Mouse (Mus musculus) ZHBTc4 (cell line): Measurements from ENCODE around the gene Thnsl1.

Experiments used
- DNase-seq: peaks from one replicate; pipeline ENCODE4 v3.0.0-alpha.2; 2011; ENCODE audit warnings: low read depth, low spot score

Gene Thnsl1

DNA sequence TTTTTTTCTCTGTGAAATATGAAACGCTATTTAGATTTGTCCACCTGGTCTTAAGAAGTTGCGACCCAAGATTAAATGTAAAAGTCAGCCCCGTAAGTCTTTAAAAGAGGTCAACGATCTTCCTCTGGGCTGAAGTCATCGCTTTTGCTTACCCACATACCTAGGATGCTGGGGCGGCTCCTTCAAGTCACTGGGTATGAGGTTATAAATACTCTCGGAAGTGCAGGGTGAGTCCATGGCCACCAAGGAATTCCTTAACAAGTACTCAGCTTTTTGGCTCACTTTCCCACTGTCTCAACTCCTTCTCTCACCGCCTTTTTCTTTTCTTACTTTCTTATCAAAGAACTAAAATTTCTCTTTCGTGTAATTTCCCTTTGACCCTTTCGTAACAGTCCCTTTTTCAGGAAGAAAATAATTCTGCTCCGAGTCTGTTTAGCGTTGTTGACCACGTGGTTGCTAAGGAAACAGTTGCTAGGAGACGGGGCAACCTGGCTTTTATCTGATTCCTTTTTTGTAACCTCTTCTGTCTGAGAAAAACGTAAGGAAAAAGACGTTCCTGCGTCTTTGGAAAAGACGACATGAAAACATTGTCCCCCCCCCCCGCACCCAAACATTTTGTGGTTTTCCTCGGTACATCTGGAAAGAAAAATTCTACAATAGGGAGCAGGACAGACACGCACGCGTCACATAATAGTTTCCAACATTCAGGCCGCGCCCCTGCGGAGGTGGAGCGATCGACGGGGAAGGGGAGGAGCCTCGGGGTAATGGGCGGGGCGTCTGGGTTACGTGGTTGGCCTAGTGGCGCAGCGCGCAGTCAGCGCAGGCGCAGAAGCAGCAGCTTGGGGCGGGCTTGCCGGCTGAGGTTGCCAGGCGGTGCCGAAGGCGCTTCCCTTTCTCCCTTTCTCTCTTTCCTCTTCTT, at the start of gene Thnsl1, which contains the start of gene Enkur:
Gene Thnsl1, plus strand, starts transcription at position 813 of the 919 bp plus-strand sequence.
Gene Enkur, minus strand, starts transcription at position 454 of the 919 bp plus-strand sequence.
- DNase-seq = peak; percentile 98

GRCm38 (mm10) chr2:21164296-21164695, 41.2 kb upstream of the Thnsl1 start:
- DNase-seq = no peak

DNA sequence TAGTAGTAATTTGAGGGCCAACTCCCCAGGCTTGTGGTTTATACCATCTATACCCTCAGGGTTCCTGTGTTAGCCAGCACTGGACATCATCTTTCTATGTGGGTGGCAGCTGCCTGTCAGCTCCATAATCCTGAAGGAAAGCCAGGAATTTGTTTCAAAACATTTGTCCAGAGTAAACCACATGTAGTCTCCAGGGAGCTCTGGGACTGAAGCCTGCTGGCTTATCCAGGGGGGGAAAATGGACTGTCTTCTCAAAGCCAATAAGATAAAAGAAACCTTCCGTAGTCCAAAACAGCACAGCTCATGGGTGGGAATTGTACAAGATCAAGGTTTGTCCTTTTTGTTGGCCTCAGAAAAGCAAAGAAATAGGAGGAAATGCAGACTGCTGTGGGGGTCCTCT, 37.6 kb upstream of the Thnsl1 start:
- no peak for DNase-seq

DNA sequence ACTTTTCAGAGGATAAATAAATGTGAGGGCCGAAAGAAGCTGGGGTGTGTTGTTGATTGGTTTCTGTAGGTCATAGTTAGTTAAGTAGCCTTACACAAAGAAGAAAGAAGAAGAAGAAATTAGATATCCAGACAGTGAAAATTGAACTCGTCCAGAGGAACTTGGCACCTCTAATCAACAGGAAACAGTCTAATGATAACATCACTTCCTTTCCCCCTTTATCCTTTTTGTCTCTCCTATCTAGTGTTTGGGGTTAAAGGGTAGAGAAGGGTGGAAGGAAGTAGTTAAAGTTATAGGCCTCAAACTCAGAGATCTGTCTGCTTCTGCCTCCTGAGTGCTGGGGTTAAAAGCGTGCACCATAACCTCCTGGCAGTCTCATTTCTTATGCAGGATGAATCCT, 32.7 kb upstream of the Thnsl1 start:
- no peak for DNase-seq

DNA sequence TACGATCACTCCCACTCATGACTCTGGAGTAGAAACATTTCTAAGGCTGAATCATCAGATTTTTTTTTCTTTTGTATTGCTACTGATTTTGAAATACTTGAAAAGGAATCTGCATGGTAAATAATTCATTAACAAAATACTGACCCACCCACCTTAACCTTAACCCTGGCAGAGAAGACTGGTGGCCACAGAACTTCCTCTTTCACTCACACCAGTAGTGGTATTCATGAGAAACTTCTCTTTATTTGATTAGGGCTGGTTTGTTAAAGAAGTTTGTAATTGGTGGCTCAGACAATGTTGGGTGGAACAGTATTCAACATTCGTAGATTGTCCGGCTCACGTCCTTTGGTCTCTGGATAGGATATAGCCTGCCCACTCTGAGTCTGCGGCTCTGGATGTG, 26.4 kb upstream of the Thnsl1 start:
- no peak for DNase-seq

DNA sequence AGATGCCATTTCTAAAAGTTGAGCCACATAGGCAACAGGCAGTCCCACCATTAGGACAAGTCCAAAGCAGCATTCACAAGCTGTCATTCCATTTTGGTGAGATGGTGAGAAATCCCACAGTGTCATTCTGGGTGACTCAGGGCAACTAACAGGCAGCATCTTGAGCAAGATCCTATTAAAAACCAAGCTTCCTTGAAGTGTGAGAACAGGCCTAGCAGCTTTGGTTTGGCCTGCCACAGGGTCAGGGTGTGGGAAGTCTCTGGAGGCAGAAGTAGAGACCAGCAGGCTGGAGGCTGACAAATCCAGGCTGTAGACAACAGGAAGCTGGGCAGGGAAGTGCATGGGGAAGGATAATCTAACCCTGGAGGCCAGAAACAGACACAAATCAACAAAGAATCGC, 22.7 kb upstream of the Thnsl1 start:
- DNase-seq = no peak

GRCm38 (mm10) chr2:21187576-21187975, 17.9 kb upstream of the Thnsl1 start:
- DNase-seq = peak; percentile 39

- DNase-seq = no peak
Measured at GRCm38 (mm10) chr2:21188610-21189009, 16.9 kb upstream of the Thnsl1 start.

DNA sequence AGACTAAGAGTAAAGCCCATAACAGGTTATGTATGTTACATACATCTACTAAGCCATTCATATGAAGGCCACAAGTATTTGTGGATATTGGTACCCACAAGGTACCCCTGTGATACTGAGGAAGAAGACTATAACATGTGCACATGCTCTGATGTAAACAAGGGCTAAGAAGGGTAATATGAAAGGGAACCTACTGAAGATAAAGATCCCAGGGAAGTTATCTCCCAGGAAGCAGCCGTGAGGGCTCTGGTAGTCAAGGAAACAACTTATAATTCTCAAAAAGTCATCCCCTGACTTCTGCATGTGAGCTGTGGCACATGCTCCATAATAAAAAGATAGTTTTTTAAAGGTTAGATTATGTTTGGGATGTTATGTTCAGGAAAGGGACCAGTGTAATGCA, 14.3 kb upstream of the Thnsl1 start:
- DNase-seq = no peak

DNA sequence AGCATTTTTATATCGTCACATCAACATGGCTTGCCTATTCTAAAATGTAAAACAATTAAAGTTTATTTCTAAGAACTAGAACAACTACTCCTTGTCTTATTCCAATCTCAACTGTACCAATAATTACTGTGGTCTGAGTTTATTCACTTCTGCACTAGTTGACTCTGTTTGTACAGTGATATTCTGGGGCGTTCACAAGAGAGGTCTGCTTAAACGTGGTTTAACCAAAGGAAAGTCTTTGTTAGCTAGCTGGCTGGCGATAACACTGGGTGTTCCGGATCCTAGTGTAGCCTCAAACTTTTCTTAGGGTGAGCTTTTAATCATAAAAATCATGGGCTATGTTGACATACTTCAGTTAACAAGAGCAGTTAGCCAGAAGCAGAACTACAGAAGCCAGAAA, 10.3 kb upstream of the Thnsl1 start:
- no peak for DNase-seq

- DNase-seq = no peak
Measured at GRCm38 (mm10) chr2:21199051-21199450, 6.5 kb upstream of the Thnsl1 start.

- DNase-seq = no peak
Measured at GRCm38 (mm10) chr2:21202754-21203153, 2.8 kb upstream of the Thnsl1 start.

DNA sequence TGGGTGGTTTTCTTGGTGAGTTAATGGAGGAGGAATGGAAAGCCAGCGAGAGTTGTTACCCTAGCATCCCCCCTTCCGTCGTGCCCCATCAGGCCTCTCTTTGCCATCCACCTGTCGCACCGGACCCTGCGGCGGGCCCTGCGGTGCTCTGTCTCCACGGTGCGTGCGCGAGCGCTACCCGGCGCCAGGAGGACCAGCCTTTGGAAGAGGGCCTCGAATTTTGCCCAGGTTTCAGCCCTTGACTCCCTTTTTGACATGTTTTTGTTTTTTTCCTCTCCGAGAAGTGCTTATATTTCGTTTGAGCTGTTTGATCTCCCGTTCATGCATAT, 271 bp downstream of the Thnsl1 start:
- no peak for DNase-seq

GRCm38 (mm10) chr2:21206278-21206677, 754 bp downstream of the Thnsl1 start:
- DNase-seq = no peak

GRCm38 (mm10) chr2:21211361-21211760, 5.8 kb downstream of the Thnsl1 start:
- no peak for DNase-seq

DNA sequence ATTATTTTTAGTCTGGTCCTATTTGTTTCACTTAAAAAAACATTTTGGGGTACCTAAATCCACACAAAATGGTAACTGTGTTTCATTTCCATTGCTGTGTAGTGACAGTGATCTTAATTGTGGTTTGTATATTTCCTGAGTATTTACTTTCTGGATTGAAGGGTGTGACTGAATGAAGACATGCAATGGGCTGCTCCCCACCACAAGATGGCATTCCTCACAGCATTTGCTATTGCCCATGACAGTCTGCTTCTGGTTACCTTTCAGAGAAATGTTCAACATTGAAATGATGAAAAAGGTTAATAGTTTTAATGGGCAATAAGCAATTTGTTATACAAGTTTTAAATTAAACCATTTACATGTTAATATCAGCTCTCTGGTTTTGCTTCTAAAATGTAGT, 8.8 kb downstream of the Thnsl1 start:
- DNase-seq = no peak

GRCm38 (mm10) chr2:21215284-21215683, 9.8 kb downstream of the Thnsl1 start:
- DNase-seq = no peak

- no peak for DNase-seq
Measured at GRCm38 (mm10) chr2:21222453-21223384, 17.2 kb downstream of the Thnsl1 start.

GRCm38 (mm10) chr2:21230276-21230675, 24.8 kb downstream of the Thnsl1 start:
- no peak for DNase-seq

- DNase-seq = no peak
Measured at GRCm38 (mm10) chr2:21231147-21231546, 25.6 kb downstream of the Thnsl1 start.

GRCm38 (mm10) chr2:21234871-21235648, 29.5 kb downstream of the Thnsl1 start:
- DNase-seq = peak; percentile 30
